Mouse (Mus musculus) kidney, postnatal 0 days (tissue): Measurements from ENCODE around the gene Msl2. TPM values are rescaled to one million over a fixed set of nuclear protein-coding genes. Genes with fewer than 3 reads are reported as not detected.

Experiments
- ATAC-seq: fragments of 200-750 bp; cut with Nextera tagmentation; replicated peaks from 2 replicates; pipeline ENCODE4 v1.8.0; 2017; ENCODE audit warnings: low read depth, moderate number of reproducible peaks, moderate TSS enrichment, moderate library complexity; ENCODE audit not compliant: low FRiP score
- DNase-seq: peaks from one replicate; pipeline ENCODE4 v3.0.0-alpha.2; 2016; ENCODE audit warnings: low spot score
- H3K27ac ChIP-seq: fragments of 300-500 bp; sonication (generic); 2 replicates; pipeline ENCODE4 v1.5.1; 2014; ENCODE audit warnings: mild to moderate bottlenecking
- H3K27me3 ChIP-seq: fragments of 300-500 bp; sonication (generic); 2 replicates; pipeline ENCODE4 v1.6.1; 2014; ENCODE audit warnings: low read length, mixed read lengths; ENCODE audit not compliant: insufficient read depth
- H3K36me3 ChIP-seq: fragments of 300-500 bp; sonication (generic); 2 replicates; pipeline ENCODE4 v1.6.1; 2014; ENCODE audit warnings: low read length, mixed read lengths; ENCODE audit not compliant: insufficient read depth
- H3K4me1 ChIP-seq: fragments of 300-500 bp; sonication (generic); replicated peaks from 2 replicates; pipeline ENCODE4 v1.6.1; 2014; ENCODE audit warnings: antibody characterized with exemption, low read length, mixed read lengths; ENCODE audit not compliant: insufficient read depth
- H3K4me2 ChIP-seq: fragments of 300-500 bp; sonication (generic); 2 replicates; pipeline ENCODE4 v1.6.1; 2014; ENCODE audit warnings: mild to moderate bottlenecking, low read length, moderate library complexity, mixed read lengths
- H3K4me3 ChIP-seq: fragments of 300-500 bp; sonication (generic); replicated peaks from 2 replicates; pipeline ENCODE4 v1.5.1; 2014; ENCODE audit warnings: low read depth, low read length
- H3K9ac ChIP-seq: fragments of 300-500 bp; sonication (generic); 2 replicates; pipeline ENCODE4 v1.6.1; 2014; ENCODE audit warnings: low read depth, low read length
- H3K9me3 ChIP-seq: fragments of 300-500 bp; sonication (generic); replicated peaks from 2 replicates; pipeline ENCODE4 v1.6.1; 2016; ENCODE audit warnings: low read length, inconsistent platforms, mixed read lengths
- CTCF ChIP-seq: IDR thresholded peaks from 2 replicates; pipeline ENCODE4 v1.5.1; 2016; ENCODE audit warnings: antibody characterized with exemption, low read depth, mild to moderate bottlenecking, moderate library complexity
- WGBS: fragments of 180-500 bp; shearing (Covaris S2); extraction: QIAGEN DNeasy Blood & Tissue Kit; methylation state at CpG from one replicate; pipeline ENCODE4 v1.1.7; 2014; 5-methylcytosine and 5-hydroxymethylcytosine counted together
- polyA plus RNA-seq: library from polyadenylated mRNA; unstranded; fragments of >200 nt; fragmentation: Nextera tagmentation; extraction: Ambion mirVana; gene quantifications from 2 replicates; pipeline ENCODE4 v1.2.1, GENCODE M21; 2015

Msl2 gene
- polyA plus RNA-seq, 1 experiment from 2014 or later = 6.5 TPM

- peak overlapping the region; percentile 91 for H3K9ac ChIP-seq
- peak overlapping the region; percentile 80 for H3K4me3 ChIP-seq
- no peak for TF ChIP-seq CTCF
- H3K4me2 ChIP-seq = peak overlapping the region; percentile 66
- peak; percentile 99 for DNase-seq
- WGBS = 2% methylated on average over 56 of the region's 65 CpGs
- H3K4me1 ChIP-seq = peaks cover 7% of the 10 kb centered on the region
- H3K36me3 ChIP-seq = no peaks in the 10 kb centered on the region
- no peaks in the 10 kb centered on the region for H3K9me3 ChIP-seq
- ATAC-seq = peak; percentile 95
- peak overlapping the region; percentile 99 for H3K27ac ChIP-seq
- no peaks in the 10 kb centered on the region for H3K27me3 ChIP-seq
Observed at GRCm38 (mm10) chr9:101073041-101073986, 587 bp upstream of the Msl2 start.

GRCm38 (mm10) chr9:101074332-101075021, 576 bp downstream of the Msl2 start:
- Histone ChIP-seq H3K4me2 (peak overlapping the region; percentile 82), H3K4me3 (peak overlapping the region; percentile 80), H3K36me3 (no peaks in the 10 kb centered on the region), H3K9me3 (no peaks in the 10 kb centered on the region), H3K27me3 (no peaks in the 10 kb centered on the region), H3K27ac (peak overlapping the region; percentile 99), H3K9ac (peak overlapping the region; percentile 91), H3K4me1 (peaks cover 17% of the 10 kb centered on the region)
- no peak for TF ChIP-seq CTCF
- peak; percentile 72 for ATAC-seq
- WGBS = under 1% methylated on average over 83 of the region's 100 CpGs
- peak; percentile 83 for DNase-seq

GRCm38 (mm10) chr9:101075091-101075581, 1.2 kb downstream of the Msl2 start:
- H3K27ac ChIP-seq = peak overlapping the region; percentile 99
- ATAC-seq = no peak
- under 1% methylated on average over 25 of the region's 25 CpGs for WGBS
- TF ChIP-seq CTCF = no peak
- H3K9me3 ChIP-seq = no peaks in the 10 kb centered on the region
- H3K36me3 ChIP-seq = no peaks in the 10 kb centered on the region
- H3K4me1 ChIP-seq = peaks cover 18% of the 10 kb centered on the region
- H3K9ac ChIP-seq = peak overlapping the region; percentile 91
- H3K27me3 ChIP-seq = no peaks in the 10 kb centered on the region
- H3K4me2 ChIP-seq = peak overlapping the region; percentile 82
- H3K4me3 ChIP-seq = peak overlapping the region; percentile 80
- DNase-seq = peak; percentile 67

- ATAC-seq (no peak), DNase-seq (no peak)
- Histone ChIP-seq H3K9ac (peak overlapping the region; percentile 91), H3K27me3 (no peaks in the 10 kb centered on the region), H3K9me3 (no peaks in the 10 kb centered on the region), H3K4me2 (peak overlapping the region; percentile 82), H3K27ac (peak overlapping the region; percentile 99), H3K4me3 (peak overlapping the region; percentile 80), H3K4me1 (peaks cover 18% of the 10 kb centered on the region), H3K36me3 (no peaks in the 10 kb centered on the region)
- TF ChIP-seq CTCF = no peak
- under 1% methylated on average over 8 of the region's 8 CpGs for WGBS
Observed at GRCm38 (mm10) chr9:101075694-101076093, 1.8 kb downstream of the Msl2 start.

GRCm38 (mm10) chr9:101076095-101076875, 2.4 kb downstream of the Msl2 start:
- Histone ChIP-seq H3K9me3 (no peaks in the 10 kb centered on the region), H3K9ac (peak overlapping the region; percentile 91), H3K4me1 (peaks cover 18% of the 10 kb centered on the region), H3K27ac (peak overlapping the region; percentile 60), H3K36me3 (no peaks in the 10 kb centered on the region), H3K27me3 (no peaks in the 10 kb centered on the region), H3K4me2 (peak overlapping the region; percentile 82), H3K4me3 (peak overlapping the region; percentile 80)
- TF ChIP-seq CTCF = no peak
- under 1% methylated on average over 18 of the region's 18 CpGs for WGBS
- ATAC-seq (no peak), DNase-seq (peak; percentile 31)
